Mouse (Mus musculus): ENCODE data around the gene Chchd3. TPM values are rescaled to one million over a fixed set of nuclear protein-coding genes. Genes with fewer than 3 reads are reported as not detected.

Gene Chchd3
- polyA plus RNA-seq, 1 experiment from 2014 or later = 125 TPM

GRCm38 (mm10) chr6:32894100-32894499 is 166.0 kb downstream of the Chchd3 start:
- peaks cover 4% of the 10 kb centered on the region; the same call in 1 of the 2 replicates for H3K36me3 ChIP-seq (ENCODE audit: control insufficient read depth, insufficient read depth, low read length)
- H3K27me3 ChIP-seq (replicated peaks; ENCODE audit: control insufficient read depth, insufficient read depth, low read length) = no peaks in the 10 kb centered on the region
- no peak overlapping the region for H3K4me2 ChIP-seq (ENCODE audit: low read length)
- no peak overlapping the region for H3K27ac ChIP-seq (ENCODE audit: low read depth)
- ATAC-seq (replicated peaks; ENCODE audit: low FRiP score, low TSS enrichment, low read depth) (no peak), DNase-seq (ENCODE audit: low spot score) (no peak)
- 69% methylated on average over 2 of the region's 2 CpGs for WGBS
- 0 out of 2 replicates have a peak, but pooled peaks cover 5% of the 10 kb centered on the region for H3K4me1 ChIP-seq (replicated peaks; ENCODE audit: control insufficient read depth, insufficient read depth, low read length)
- H3K9ac ChIP-seq (ENCODE audit: low read length) = no peak overlapping the region
- no peak overlapping the region for H3K4me3 ChIP-seq (ENCODE audit: low read depth, low read length)
- H3K9me3 ChIP-seq (ENCODE audit: control insufficient read depth, low read length) = no peaks in the 10 kb centered on the region

- no peak for ATAC-seq (replicated peaks; ENCODE audit: low FRiP score, low TSS enrichment, low read depth)
- Histone ChIP-seq H3K4me2 (ENCODE audit: low read length) (no peak overlapping the region), H3K27me3 (replicated peaks; ENCODE audit: control insufficient read depth, insufficient read depth, low read length) (no peaks in the 10 kb centered on the region), H3K9me3 (ENCODE audit: control insufficient read depth, low read length) (no peaks in the 10 kb centered on the region), H3K4me3 (ENCODE audit: low read depth, low read length) (no peak overlapping the region), H3K9ac (ENCODE audit: low read length) (no peak overlapping the region), H3K27ac (ENCODE audit: low read depth) (no peak overlapping the region), H3K4me1 (replicated peaks; ENCODE audit: control insufficient read depth, insufficient read depth, low read length) (0 out of 2 replicates have a peak, but pooled peaks cover 5% of the 10 kb centered on the region), H3K36me3 (ENCODE audit: control insufficient read depth, insufficient read depth, low read length) (peaks cover 4% of the 10 kb centered on the region; the same call in 1 of the 2 replicates)
- WGBS = 94% methylated on average over 4 of the region's 4 CpGs
- no peak for DNase-seq (ENCODE audit: low spot score)
Measured at GRCm38 (mm10) chr6:32890726-32891125, 169.3 kb downstream of the Chchd3 start.

- Histone ChIP-seq H3K9ac (ENCODE audit: low read length) (no peak overlapping the region), H3K4me2 (ENCODE audit: low read length) (no peak overlapping the region), H3K27ac (ENCODE audit: low read depth) (no peak overlapping the region), H3K4me1 (replicated peaks; ENCODE audit: control insufficient read depth, insufficient read depth, low read length) (0 out of 2 replicates have a peak, but pooled peaks cover 5% of the 10 kb centered on the region), H3K27me3 (replicated peaks; ENCODE audit: control insufficient read depth, insufficient read depth, low read length) (no peaks in the 10 kb centered on the region), H3K4me3 (ENCODE audit: low read depth, low read length) (no peak overlapping the region), H3K9me3 (ENCODE audit: control insufficient read depth, low read length) (no peaks in the 10 kb centered on the region), H3K36me3 (ENCODE audit: control insufficient read depth, insufficient read depth, low read length) (peaks cover 4% of the 10 kb centered on the region; the same call in 1 of the 2 replicates)
- ATAC-seq (replicated peaks; ENCODE audit: low FRiP score, low TSS enrichment, low read depth) (no peak), DNase-seq (ENCODE audit: low spot score) (no peak)
- WGBS = 68% methylated on average over 4 of the region's 4 CpGs
Measured at GRCm38 (mm10) chr6:32888894-32889529, 171.0 kb downstream of the Chchd3 start.

GRCm38 (mm10) chr6:32878586-32878985 is 181.5 kb downstream of the Chchd3 start:
- Histone ChIP-seq H3K27ac (ENCODE audit: low read depth) (no peak overlapping the region), H3K9me3 (ENCODE audit: control insufficient read depth, low read length) (no peaks in the 10 kb centered on the region), H3K4me3 (ENCODE audit: low read depth, low read length) (no peak overlapping the region), H3K4me1 (replicated peaks; ENCODE audit: control insufficient read depth, insufficient read depth, low read length) (no peaks in the 10 kb centered on the region), H3K36me3 (ENCODE audit: control insufficient read depth, insufficient read depth, low read length) (no peaks in the 10 kb centered on the region), H3K4me2 (ENCODE audit: low read length) (no peak overlapping the region), H3K9ac (ENCODE audit: low read length) (no peak overlapping the region), H3K27me3 (replicated peaks; ENCODE audit: control insufficient read depth, insufficient read depth, low read length) (no peaks in the 10 kb centered on the region)
- ATAC-seq (replicated peaks; ENCODE audit: low FRiP score, low TSS enrichment, low read depth) (no peak), DNase-seq (ENCODE audit: low spot score) (no peak)
- WGBS = 76% methylated on average over 5 of the region's 5 CpGs

- Histone ChIP-seq H3K9ac (ENCODE audit: low read length) (no peak overlapping the region), H3K27me3 (replicated peaks; ENCODE audit: control insufficient read depth, insufficient read depth, low read length) (no peaks in the 10 kb centered on the region), H3K9me3 (ENCODE audit: control insufficient read depth, low read length) (no peaks in the 10 kb centered on the region), H3K4me3 (ENCODE audit: low read depth, low read length) (no peak overlapping the region), H3K36me3 (ENCODE audit: control insufficient read depth, insufficient read depth, low read length) (no peaks in the 10 kb centered on the region), H3K4me1 (replicated peaks; ENCODE audit: control insufficient read depth, insufficient read depth, low read length) (no peaks in the 10 kb centered on the region), H3K27ac (ENCODE audit: low read depth) (no peak overlapping the region), H3K4me2 (ENCODE audit: low read length) (no peak overlapping the region)
- DNase-seq (ENCODE audit: low spot score) = no peak
- no peak for ATAC-seq (replicated peaks; ENCODE audit: low FRiP score, low TSS enrichment, low read depth)
- 81% methylated on average over 3 of the region's 3 CpGs for WGBS
Measured at GRCm38 (mm10) chr6:32874176-32874575, 185.9 kb downstream of the Chchd3 start.

- DNase-seq (ENCODE audit: low spot score) = no peak
- H3K4me3 ChIP-seq (ENCODE audit: low read depth, low read length) = no peak overlapping the region
- no peak overlapping the region for H3K27ac ChIP-seq (ENCODE audit: low read depth)
- no peak for ATAC-seq (replicated peaks; ENCODE audit: low FRiP score, low TSS enrichment, low read depth)
- 94% methylated on average over 2 of the region's 2 CpGs for WGBS
- no peaks in the 10 kb centered on the region for H3K4me1 ChIP-seq (replicated peaks; ENCODE audit: control insufficient read depth, insufficient read depth, low read length)
- H3K9me3 ChIP-seq (ENCODE audit: control insufficient read depth, low read length) = no peaks in the 10 kb centered on the region
- no peak overlapping the region for H3K9ac ChIP-seq (ENCODE audit: low read length)
- no peak overlapping the region for H3K4me2 ChIP-seq (ENCODE audit: low read length)
- H3K27me3 ChIP-seq (replicated peaks; ENCODE audit: control insufficient read depth, insufficient read depth, low read length) = no peaks in the 10 kb centered on the region
- no peaks in the 10 kb centered on the region for H3K36me3 ChIP-seq (ENCODE audit: control insufficient read depth, insufficient read depth, low read length)
Measured at GRCm38 (mm10) chr6:32872805-32873204, 187.3 kb downstream of the Chchd3 start.

- DNase-seq (ENCODE audit: low spot score) (no peak), ATAC-seq (replicated peaks; ENCODE audit: low FRiP score, low TSS enrichment, low read depth) (no peak)
- H3K4me1 ChIP-seq (replicated peaks; ENCODE audit: control insufficient read depth, insufficient read depth, low read length) = no peaks in the 10 kb centered on the region
- 86% methylated on average over 4 of the region's 4 CpGs for WGBS
- no peak overlapping the region for H3K4me3 ChIP-seq (ENCODE audit: low read depth, low read length)
- H3K4me2 ChIP-seq (ENCODE audit: low read length) = no peak overlapping the region
- H3K27me3 ChIP-seq (replicated peaks; ENCODE audit: control insufficient read depth, insufficient read depth, low read length) = no peaks in the 10 kb centered on the region
- no peak overlapping the region for H3K27ac ChIP-seq (ENCODE audit: low read depth)
- H3K9me3 ChIP-seq (ENCODE audit: control insufficient read depth, low read length) = no peaks in the 10 kb centered on the region
- no peaks in the 10 kb centered on the region for H3K36me3 ChIP-seq (ENCODE audit: control insufficient read depth, insufficient read depth, low read length)
- no peak overlapping the region for H3K9ac ChIP-seq (ENCODE audit: low read length)
Measured at GRCm38 (mm10) chr6:32850960-32851359, 209.1 kb downstream of the Chchd3 start.

GRCm38 (mm10) chr6:32848974-32849373 is 211.1 kb downstream of the Chchd3 start:
- Histone ChIP-seq H3K4me3 (ENCODE audit: low read depth, low read length) (no peak overlapping the region), H3K36me3 (ENCODE audit: control insufficient read depth, insufficient read depth, low read length) (no peaks in the 10 kb centered on the region), H3K27me3 (replicated peaks; ENCODE audit: control insufficient read depth, insufficient read depth, low read length) (no peaks in the 10 kb centered on the region), H3K9ac (ENCODE audit: low read length) (no peak overlapping the region), H3K27ac (ENCODE audit: low read depth) (no peak overlapping the region), H3K4me1 (replicated peaks; ENCODE audit: control insufficient read depth, insufficient read depth, low read length) (peaks cover 3% of the 10 kb centered on the region; the same call in 1 of the 2 replicates), H3K4me2 (ENCODE audit: low read length) (no peak overlapping the region), H3K9me3 (ENCODE audit: control insufficient read depth, low read length) (no peaks in the 10 kb centered on the region)
- no peak for ATAC-seq (replicated peaks; ENCODE audit: low FRiP score, low TSS enrichment, low read depth)
- DNase-seq (ENCODE audit: low spot score) = no peak
- 85% methylated on average over 7 of the region's 7 CpGs for WGBS

- ATAC-seq (replicated peaks; ENCODE audit: low FRiP score, low TSS enrichment, low read depth) = no peak
- H3K27ac ChIP-seq (ENCODE audit: low read depth) = no peak overlapping the region
- WGBS = 45% methylated on average over 1 of the region's 1 CpGs
Measured at GRCm38 (mm10) chr6:32845463-32845862, 214.6 kb downstream of the Chchd3 start.

More at GRCm38 (mm10) chr6:32845463-32845862, 214.6 kb downstream of the Chchd3 start:
- Histone ChIP-seq H3K27me3 (replicated peaks; ENCODE audit: control insufficient read depth, insufficient read depth, low read length) (no peaks in the 10 kb centered on the region), H3K4me2 (ENCODE audit: low read length) (no peak overlapping the region), H3K9ac (ENCODE audit: low read length) (no peak overlapping the region), H3K4me3 (ENCODE audit: low read depth, low read length) (no peak overlapping the region), H3K9me3 (ENCODE audit: control insufficient read depth, low read length) (no peaks in the 10 kb centered on the region), H3K36me3 (ENCODE audit: control insufficient read depth, insufficient read depth, low read length) (no peaks in the 10 kb centered on the region), H3K4me1 (replicated peaks; ENCODE audit: control insufficient read depth, insufficient read depth, low read length) (peaks cover 3% of the 10 kb centered on the region; the same call in 1 of the 2 replicates)
- DNase-seq (ENCODE audit: low spot score) = no peak

All from intestine, embryonic 14.5 days (tissue).